26 mouse cellular contexts compared by ENCODE assay signal in the genomic region with DNA sequence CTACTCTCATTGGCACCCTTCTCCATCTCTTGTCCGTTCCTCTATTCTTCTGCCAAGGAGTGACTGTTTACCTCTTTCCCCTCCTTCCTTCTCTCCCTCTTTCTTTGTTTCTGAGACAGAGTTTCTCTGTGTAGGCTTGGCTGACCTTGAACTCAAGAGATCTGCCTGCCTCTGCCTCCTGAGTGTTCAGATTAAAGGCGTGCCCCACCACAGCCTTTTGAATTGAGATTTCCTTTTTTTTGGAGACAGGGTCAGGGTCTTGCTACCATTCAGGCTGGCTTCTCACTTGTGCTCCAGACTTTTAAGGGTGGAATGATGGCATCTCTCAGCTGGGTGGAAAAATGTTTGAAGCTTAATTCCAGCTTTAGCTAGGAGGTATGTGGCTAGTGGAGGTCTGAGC. TPM values are rescaled to one million over a fixed set of nuclear protein-coding genes. Genes with fewer than 3 reads are reported as not detected.
A peak's percentile ranks its signal among the peaks of the same experiment; 100 is the strongest.
DNase-seq lines count a peak whose midpoint lies in the region; ATAC-seq lines count a peak whose summit lies in the region.
"Had no signal": no experiment of that assay in that cellular context is flagged by ENCODE, and none has a peak within 500 bp of the region (broad histone marks: within the 10 kb centered on the region; RNA-seq: fewer than 3 reads in every experiment).

No protein-coding gene starts in this region.

- DNase-seq in ES-CJ7 (ENCODE audit: low read depth, low spot score) (peak; percentile 79), ZHBTc4 (ENCODE audit: low read depth, low spot score) (peak; percentile 72)
- DNase-seq in urinary bladder, postnatal 36 days (ENCODE audit: low spot score in 2 of 2) = no peak
- DNase-seq: adrenal gland, adult 8-10 months; adrenal gland, postnatal 25 days; B cell, adult 2 months; cerebellum, adult 11-12 months; cerebellum, adult 8-10 months; cerebellum, postnatal 10 days; forebrain, postnatal 0 days; gastrocnemius, adult 2 months; gastrocnemius, postnatal 14 days; heart, adult 18-20 months; heart, postnatal 14 days; heart, postnatal 4 days; kidney, adult 18-20 months had no signal

- WGBS in neural tube, embryonic 13.5 days = 91% methylated on average over 2 of the region's 2 CpGs
- 98% methylated on average over 2 of the region's 2 CpGs for WGBS in neural tube, embryonic 15.5 days
- WGBS in kidney, embryonic 14.5 days = 97% methylated on average over 2 of the region's 2 CpGs

- no peak overlapping the region for H3K4me3 ChIP-seq in neural tube, embryonic 13.5 days
- no peak overlapping the region for H3K4me3 ChIP-seq in neural tube, embryonic 15.5 days (replicated peaks)
- H3K4me3 ChIP-seq in kidney, embryonic 14.5 days (ENCODE audit: low read length) = no peak overlapping the region
- H3K4me3 ChIP-seq: forebrain, embryonic 10.5 days; gastrocnemius, adult 2 months; heart, embryonic 13.5 days had no signal

- H3K27ac ChIP-seq in neural tube, embryonic 13.5 days (replicated peaks) = no peak overlapping the region
- no peak overlapping the region for H3K27ac ChIP-seq in neural tube, embryonic 15.5 days (replicated peaks)
- no peak overlapping the region for H3K27ac ChIP-seq in kidney, embryonic 14.5 days (ENCODE audit: low read depth, low read length)
- H3K27ac ChIP-seq: forebrain, embryonic 10.5 days; gastrocnemius, adult 2 months; heart, embryonic 13.5 days; hindbrain, embryonic 14.5 days; hindbrain, postnatal 0 days had no signal

- H3K36me3 ChIP-seq in neural tube, embryonic 13.5 days = no peaks in the 10 kb centered on the region
- H3K36me3 ChIP-seq in neural tube, embryonic 15.5 days = no peaks in the 10 kb centered on the region
- no peaks in the 10 kb centered on the region for H3K36me3 ChIP-seq in kidney, embryonic 14.5 days (ENCODE audit: control insufficient read depth, insufficient read depth, low read length)

- H3K4me2 ChIP-seq in neural tube, embryonic 13.5 days = 0 out of 2 replicates have a peak overlapping the region, but pooled peaks have one; percentile 3
- H3K4me2 ChIP-seq in neural tube, embryonic 15.5 days = no peak overlapping the region
- no peak overlapping the region for H3K4me2 ChIP-seq in kidney, embryonic 14.5 days (replicated peaks; ENCODE audit: low read depth, low read length)
- H3K4me2 ChIP-seq: hindbrain, embryonic 14.5 days had no signal

- no peaks in the 10 kb centered on the region for H3K9me3 ChIP-seq in neural tube, embryonic 13.5 days
- H3K9me3 ChIP-seq in neural tube, embryonic 15.5 days (replicated peaks) = no peaks in the 10 kb centered on the region
- H3K9me3 ChIP-seq in kidney, embryonic 14.5 days (ENCODE audit: control insufficient read depth, low read length) = no peaks in the 10 kb centered on the region
- H3K9me3 ChIP-seq: heart, embryonic 13.5 days had no signal

- H3K9ac ChIP-seq in neural tube, embryonic 13.5 days = no peak overlapping the region
- H3K9ac ChIP-seq in neural tube, embryonic 15.5 days (replicated peaks) = no peak overlapping the region
- no peak overlapping the region for H3K9ac ChIP-seq in kidney, embryonic 14.5 days (ENCODE audit: low read depth, low read length)
- H3K9ac ChIP-seq: forebrain, postnatal 0 days; heart, embryonic 13.5 days; hindbrain, embryonic 14.5 days had no signal

- H3K27me3 ChIP-seq in neural tube, embryonic 13.5 days = no peaks in the 10 kb centered on the region
- no peaks in the 10 kb centered on the region for H3K27me3 ChIP-seq in neural tube, embryonic 15.5 days (replicated peaks)
- H3K27me3 ChIP-seq in kidney, embryonic 14.5 days (ENCODE audit: control insufficient read depth, insufficient read depth, low read length) = no peaks in the 10 kb centered on the region
- H3K27me3 ChIP-seq: heart, embryonic 13.5 days had no signal

- no peak for ATAC-seq in neural tube, embryonic 13.5 days (ENCODE audit: low read depth)
- no peak for ATAC-seq in neural tube, embryonic 15.5 days (ENCODE audit: low FRiP score)
- ATAC-seq in kidney, embryonic 14.5 days (ENCODE audit: low FRiP score, low TSS enrichment) = no peak
- ATAC-seq: forebrain, embryonic 14.5 days; forebrain, postnatal 0 days; hindbrain, postnatal 0 days; inflammation-experienced regulatory T-cells, adult 6 months; intestine, embryonic 16.5 days had no signal

- H3K4me1 ChIP-seq in neural tube, embryonic 13.5 days (replicated peaks) = peaks cover 20% of the 10 kb centered on the region
- peaks cover 28% of the 10 kb centered on the region for H3K4me1 ChIP-seq in neural tube, embryonic 15.5 days
- H3K4me1 ChIP-seq in kidney, embryonic 14.5 days (ENCODE audit: control insufficient read depth, insufficient read depth, low read length) = peaks cover 13% of the 10 kb centered on the region

RNA-seq across cellular contexts. Expression of a gene that starts 3.1 kb away (rescaled TPM):
- polyA plus RNA-seq in neural tube, embryonic 13.5 days (2015; fragmentation: Nextera tagmentation; extraction: Ambion mirVana) = 183 and 212 TPM in 2 replicates
- polyA plus RNA-seq in neural tube, embryonic 15.5 days (2015; fragmentation: Nextera tagmentation; extraction: Ambion mirVana) = 137 and 161 TPM in 2 replicates
- 181 and 197 TPM in 2 replicates for polyA plus RNA-seq in kidney, embryonic 14.5 days (2014; fragmentation: Nextera tagmentation; extraction: Ambion mirVana)

Comparison
In these comparisons a context has a peak if more than half of its experiments do, and no peak if none do; other contexts are left out.
1. DNase-seq: peak in ES-CJ7 (single experiment) and ZHBTc4 (single experiment); none in urinary bladder, postnatal 36 days (0 of 2).